In genomic region chr17:94735437-94735836, GRCm38 (mm10) we compare ENCODE assay signal across 8 mouse cellular contexts. TPM values are rescaled to one million over a fixed set of nuclear protein-coding genes. Genes with fewer than 3 reads are reported as not detected.
A peak's percentile ranks its signal among the peaks of the same experiment; 100 is the strongest.
DNase-seq lines count a peak whose midpoint lies in the region; ATAC-seq and TF ChIP-seq lines count a peak whose summit lies in the region.
"Had no signal": no experiment of that assay in that cellular context is flagged by ENCODE, and none has a peak within 500 bp of the region (broad histone marks: within the 10 kb centered on the region; RNA-seq: fewer than 3 reads in every experiment).

No protein-coding gene starts in this region.

- H3K27me3 ChIP-seq in liver, postnatal 0 days (ENCODE audit: insufficient read depth, low read length): no peaks in the 10 kb centered on the region
- H3K27me3 ChIP-seq in liver, embryonic 11.5 days (replicated peaks; ENCODE audit: control insufficient read depth, insufficient read depth, low read length): no peaks in the 10 kb centered on the region
- no peaks in the 10 kb centered on the region for H3K27me3 ChIP-seq in midbrain, embryonic 15.5 days (replicated peaks)
- H3K27me3 ChIP-seq: stomach, embryonic 15.5 days had no signal

- no peak for DNase-seq in liver, postnatal 0 days
- no peak for DNase-seq in liver, embryonic 11.5 days (ENCODE audit: low spot score)
- peak; percentile 7 for DNase-seq in WW6 (ENCODE audit: low read depth, low spot score)
- no peak for DNase-seq in ovary, adult 18-20 months (ENCODE audit: low spot score)
- no peak for DNase-seq in spleen, postnatal 10 days (ENCODE audit: low spot score in 2 of 2)

- no peak overlapping the region for H3K9ac ChIP-seq in liver, postnatal 0 days (replicated peaks)
- H3K9ac ChIP-seq in liver, embryonic 11.5 days (ENCODE audit: low read depth, low read length): no peak overlapping the region
- H3K9ac ChIP-seq in midbrain, embryonic 15.5 days: no peak overlapping the region
- H3K9ac ChIP-seq: stomach, embryonic 15.5 days had no signal

- TF ChIP-seq EP300 in liver, postnatal 0 days (IDR thresholded peaks at IDR 0.05; ENCODE audit: low read depth): no peak

- peaks cover 6% of the 10 kb centered on the region; the same call in 1 of the 2 replicates for H3K36me3 ChIP-seq in liver, postnatal 0 days (replicated peaks; ENCODE audit: insufficient read depth, low read length)
- no peaks in the 10 kb centered on the region; the same call in 1 of the 2 replicates for H3K36me3 ChIP-seq in liver, embryonic 11.5 days (ENCODE audit: control insufficient read depth, insufficient read depth, low read length)
- 0 out of 2 replicates have a peak, but pooled peaks cover 3% of the 10 kb centered on the region for H3K36me3 ChIP-seq in midbrain, embryonic 15.5 days (replicated peaks)
- H3K36me3 ChIP-seq: stomach, embryonic 15.5 days had no signal

- no peaks in the 10 kb centered on the region for H3K4me1 ChIP-seq in liver, postnatal 0 days (ENCODE audit: insufficient read depth)
- H3K4me1 ChIP-seq in liver, embryonic 11.5 days (replicated peaks; ENCODE audit: control insufficient read depth, insufficient read depth, low read length): no peaks in the 10 kb centered on the region
- H3K4me1 ChIP-seq in midbrain, embryonic 15.5 days: no peaks in the 10 kb centered on the region
- H3K4me1 ChIP-seq: stomach, embryonic 15.5 days had no signal

- no peaks in the 10 kb centered on the region for H3K9me3 ChIP-seq in liver, postnatal 0 days (ENCODE audit: low read length)
- H3K9me3 ChIP-seq in liver, embryonic 11.5 days (ENCODE audit: control insufficient read depth, low read length): no peaks in the 10 kb centered on the region
- no peaks in the 10 kb centered on the region for H3K9me3 ChIP-seq in midbrain, embryonic 15.5 days
- H3K9me3 ChIP-seq: stomach, embryonic 15.5 days had no signal

- peak; percentile 55 for TF ChIP-seq CTCF in liver, postnatal 0 days (IDR thresholded peaks at IDR 0.05; ENCODE audit: low read depth)

- 66% methylated on average over 4 of the region's 4 CpGs for WGBS in liver, postnatal 0 days (ENCODE audit: insufficient replicate concordance)
- 68% methylated on average over 4 of the region's 4 CpGs for WGBS in liver, embryonic 11.5 days
- WGBS in midbrain, embryonic 15.5 days: 68% methylated on average over 4 of the region's 4 CpGs

- H3K4me3 ChIP-seq in liver, postnatal 0 days (ENCODE audit: low read depth, low read length): no peak overlapping the region
- no peak overlapping the region for H3K4me3 ChIP-seq in liver, embryonic 11.5 days (ENCODE audit: low read depth, low read length)
- H3K4me3 ChIP-seq in midbrain, embryonic 15.5 days: no peak overlapping the region
- H3K4me3 ChIP-seq: stomach, embryonic 15.5 days had no signal

- no peak overlapping the region for H3K4me2 ChIP-seq in liver, postnatal 0 days (ENCODE audit: low read depth, low read length)
- H3K4me2 ChIP-seq in liver, embryonic 11.5 days: no peak overlapping the region
- H3K4me2 ChIP-seq in midbrain, embryonic 15.5 days: no peak overlapping the region
- H3K4me2 ChIP-seq: stomach, embryonic 15.5 days had no signal

- H3K27ac ChIP-seq in liver, postnatal 0 days (ENCODE audit: low read depth): no peak overlapping the region
- no peak overlapping the region for H3K27ac ChIP-seq in liver, embryonic 11.5 days (ENCODE audit: low read depth, low read length)
- H3K27ac ChIP-seq in midbrain, embryonic 15.5 days: no peak overlapping the region
- H3K27ac ChIP-seq: stomach, embryonic 15.5 days had no signal

- ATAC-seq in liver, postnatal 0 days: no peak
- ATAC-seq in liver, embryonic 11.5 days (replicated peaks; ENCODE audit: low FRiP score): no peak
- ATAC-seq in erythroid progenitor cell, adult 5-6 weeks (replicated peaks; ENCODE audit: low FRiP score, poor library complexity, severe bottlenecking): 0 out of 2 replicates have a peak, but pooled peaks have one; percentile 46
- ATAC-seq in midbrain, embryonic 15.5 days (replicated peaks): peak; percentile 65; the same call in 1 of the 2 replicates

RNA-seq across cellular contexts. Expression of gene Mettl4, which starts 14.4 kb away (rescaled TPM):
- polyA plus RNA-seq in liver, postnatal 0 days (2015; fragmentation: Nextera tagmentation; extraction: Ambion mirVana): 5.4 and 5.6 TPM in 2 replicates
- 31.0 and 35.4 TPM in 2 replicates for polyA plus RNA-seq in liver, embryonic 11.5 days (2014; fragmentation: Nextera tagmentation; extraction: Ambion mirVana)
- 12.3 and 14.7 TPM in 2 replicates for total RNA-seq in erythroid progenitor cell, adult 5-6 weeks (2015; ENCODE audit: low replicate concordance)
- total RNA-seq in erythroid progenitor cell, adult 5-6 weeks (2017; ENCODE audit: low replicate concordance): 9.6 and 12.0 TPM in 2 replicates
- 17.3 and 20.2 TPM in 2 replicates for polyA plus RNA-seq in midbrain, embryonic 15.5 days (2015; fragmentation: Nextera tagmentation; extraction: Ambion mirVana)

Comparison
In these comparisons a context has a peak if more than half of its experiments do, and no peak if none do; other contexts are left out.
1. ATAC-seq: peak in erythroid progenitor cell, adult 5-6 weeks (single experiment) and midbrain, embryonic 15.5 days (single experiment); none in liver, postnatal 0 days (single experiment) and liver, embryonic 11.5 days (single experiment).